Mouse (Mus musculus): ENCODE results near the gene Noc4l. TPM values are rescaled to one million over a fixed set of nuclear protein-coding genes. Genes with fewer than 3 reads are reported as not detected.

Noc4l gene
- polyA plus RNA-seq, 1 experiment from 2014 or later, result 34.0 TPM

- H3K4me2 ChIP-seq, result no peak overlapping the region
- no peak for ATAC-seq (ENCODE audit: insufficient number of reproducible peaks, low FRiP score)
- no peaks in the 10 kb centered on the region for H3K9me3 ChIP-seq (replicated peaks)
- no peaks in the 10 kb centered on the region for H3K36me3 ChIP-seq
- H3K27me3 ChIP-seq (replicated peaks), result peaks cover 19% of the 10 kb centered on the region
- H3K4me1 ChIP-seq (replicated peaks), result no peaks in the 10 kb centered on the region
- 71% methylated on average over 3 of the region's 3 CpGs for WGBS
- no peak overlapping the region for H3K4me3 ChIP-seq
- no peak overlapping the region for H3K9ac ChIP-seq
- H3K27ac ChIP-seq (ENCODE audit: poor library complexity, severe bottlenecking), result no peak overlapping the region
Observed at GRCm38 (mm10) chr5:110609425-110609824, 43.8 kb downstream of the Noc4l start.

GRCm38 (mm10) chr5:110608941-110609340, 44.3 kb downstream of the Noc4l start:
- H3K4me1 ChIP-seq (replicated peaks), result no peaks in the 10 kb centered on the region
- no peak for ATAC-seq (ENCODE audit: insufficient number of reproducible peaks, low FRiP score)
- H3K9me3 ChIP-seq (replicated peaks), result no peaks in the 10 kb centered on the region
- no peaks in the 10 kb centered on the region for H3K36me3 ChIP-seq
- H3K27ac ChIP-seq (ENCODE audit: poor library complexity, severe bottlenecking), result no peak overlapping the region
- H3K27me3 ChIP-seq (replicated peaks), result peaks cover 19% of the 10 kb centered on the region
- no peak overlapping the region for H3K9ac ChIP-seq
- 68% methylated on average over 8 of the region's 8 CpGs for WGBS
- no peak overlapping the region for H3K4me2 ChIP-seq
- H3K4me3 ChIP-seq, result no peak overlapping the region

GRCm38 (mm10) chr5:110608336-110608735, 44.9 kb downstream of the Noc4l start:
- H3K9ac ChIP-seq, result no peak overlapping the region
- H3K27me3 ChIP-seq (replicated peaks), result peaks cover 19% of the 10 kb centered on the region
- no peak overlapping the region for H3K4me2 ChIP-seq
- no peaks in the 10 kb centered on the region for H3K36me3 ChIP-seq
- H3K4me1 ChIP-seq (replicated peaks), result no peaks in the 10 kb centered on the region
- H3K4me3 ChIP-seq, result no peak overlapping the region
- 62% methylated on average over 6 of the region's 6 CpGs for WGBS
- no peak overlapping the region for H3K27ac ChIP-seq (ENCODE audit: poor library complexity, severe bottlenecking)
- no peaks in the 10 kb centered on the region for H3K9me3 ChIP-seq (replicated peaks)
- no peak for ATAC-seq (ENCODE audit: insufficient number of reproducible peaks, low FRiP score)

DNA sequence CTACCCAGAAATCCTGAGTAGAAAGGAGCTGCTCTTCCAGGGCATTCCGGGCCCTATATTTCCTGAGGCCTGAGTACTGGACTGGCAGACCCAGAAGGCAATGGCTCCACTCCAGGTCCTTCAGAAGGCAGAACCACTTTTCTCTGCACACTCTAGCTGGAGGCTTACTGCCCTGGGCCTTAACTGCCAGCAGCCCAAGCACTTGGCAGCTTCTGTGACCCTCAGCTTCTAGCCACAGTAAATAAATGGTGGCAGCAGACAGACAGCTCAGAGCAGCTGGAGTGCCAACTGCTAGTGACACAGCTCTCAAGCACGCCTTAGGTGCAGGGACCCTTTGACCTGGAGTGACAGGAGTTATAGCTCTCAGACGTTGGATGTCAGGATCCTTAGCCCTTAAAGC, 45.5 kb downstream of the Noc4l start:
- Histone ChIP-seq H3K9me3 (replicated peaks) (no peaks in the 10 kb centered on the region), H3K9ac (no peak overlapping the region), H3K36me3 (no peaks in the 10 kb centered on the region), H3K4me2 (no peak overlapping the region), H3K27ac (ENCODE audit: poor library complexity, severe bottlenecking) (no peak overlapping the region), H3K4me1 (replicated peaks) (no peaks in the 10 kb centered on the region), H3K4me3 (no peak overlapping the region), H3K27me3 (replicated peaks) (peaks cover 22% of the 10 kb centered on the region)
- WGBS, result 71% methylated on average over 3 of the region's 3 CpGs
- ATAC-seq (ENCODE audit: insufficient number of reproducible peaks, low FRiP score), result no peak

GRCm38 (mm10) chr5:110605531-110606221, 47.5 kb downstream of the Noc4l start:
- Histone ChIP-seq H3K27ac (ENCODE audit: poor library complexity, severe bottlenecking) (no peak overlapping the region), H3K9ac (no peak overlapping the region), H3K4me3 (no peak overlapping the region), H3K27me3 (replicated peaks) (peaks cover 31% of the 10 kb centered on the region), H3K9me3 (replicated peaks) (no peaks in the 10 kb centered on the region), H3K4me2 (no peak overlapping the region), H3K4me1 (replicated peaks) (no peaks in the 10 kb centered on the region), H3K36me3 (no peaks in the 10 kb centered on the region)
- ATAC-seq (ENCODE audit: insufficient number of reproducible peaks, low FRiP score), result no peak
- WGBS, result 46% methylated on average over 5 of the region's 5 CpGs

DNA sequence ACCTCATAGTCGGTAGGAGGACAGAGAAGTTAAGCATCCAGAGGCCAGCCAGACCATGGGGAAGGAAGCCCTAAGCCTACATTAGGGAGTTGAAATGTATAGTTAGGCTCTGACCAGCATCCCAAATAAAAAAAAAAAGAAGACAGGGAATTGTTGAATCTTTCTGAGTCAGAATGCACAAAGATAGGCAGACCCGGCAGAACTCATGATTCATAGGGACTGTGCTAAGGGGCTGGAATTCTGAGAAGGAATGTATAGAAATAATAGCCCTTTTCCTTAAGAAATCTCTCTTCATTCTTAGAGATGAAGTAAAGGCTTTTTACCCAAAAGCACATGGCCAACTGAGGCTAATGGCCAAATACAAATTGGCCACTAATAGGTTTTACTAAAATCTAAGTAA, 48.9 kb downstream of the Noc4l start:
- Histone ChIP-seq H3K4me3 (no peak overlapping the region), H3K27ac (ENCODE audit: poor library complexity, severe bottlenecking) (no peak overlapping the region), H3K27me3 (replicated peaks) (peaks cover 24% of the 10 kb centered on the region), H3K36me3 (no peaks in the 10 kb centered on the region), H3K9me3 (replicated peaks) (no peaks in the 10 kb centered on the region), H3K4me1 (replicated peaks) (no peaks in the 10 kb centered on the region), H3K4me2 (no peak overlapping the region), H3K9ac (no peak overlapping the region)
- 72% methylated on average over 2 of the region's 2 CpGs for WGBS
- no peak for ATAC-seq (ENCODE audit: insufficient number of reproducible peaks, low FRiP score)

GRCm38 (mm10) chr5:110603016-110603685, 50.1 kb downstream of the Noc4l start:
- Histone ChIP-seq H3K4me3 (no peak overlapping the region), H3K4me1 (replicated peaks) (no peaks in the 10 kb centered on the region), H3K27ac (ENCODE audit: poor library complexity, severe bottlenecking) (no peak overlapping the region), H3K9ac (no peak overlapping the region), H3K9me3 (replicated peaks) (no peaks in the 10 kb centered on the region), H3K27me3 (replicated peaks) (peaks cover 28% of the 10 kb centered on the region), H3K4me2 (no peak overlapping the region), H3K36me3 (no peaks in the 10 kb centered on the region)
- no peak; the same call in 1 of the 2 replicates for ATAC-seq (ENCODE audit: insufficient number of reproducible peaks, low FRiP score)
- 74% methylated on average over 7 of the region's 7 CpGs for WGBS

Small RNA genes within 50 kb of the gene (microRNA-seq; reads per million reads assigned to microRNA genes)
- gene Mir7026, result not detected

Other genes with a start within 250 kb of the Noc4l start
- gene Fbrsl1, start 204.9 kb downstream of the Noc4l start, polyA plus RNA-seq (2016; fragmentation: Nextera tagmentation; extraction: Ambion mirVana), result 14.4 and 14.8 TPM in 2 replicates
- not detected in 2 replicates for gene Galnt9, start 109.1 kb downstream of the Noc4l start, polyA plus RNA-seq (2016; fragmentation: Nextera tagmentation; extraction: Ambion mirVana)
- gene Ddx51, start within 50 bp of the Noc4l start, polyA plus RNA-seq (2016; fragmentation: Nextera tagmentation; extraction: Ambion mirVana), result 20.6 and 24.1 TPM in 2 replicates
- gene Ep400, start 117.3 kb upstream of the Noc4l start, polyA plus RNA-seq (2016; fragmentation: Nextera tagmentation; extraction: Ambion mirVana), result 32.1 and 32.7 TPM in 2 replicates
- gene Pus1, start 127.2 kb upstream of the Noc4l start, polyA plus RNA-seq (2016; fragmentation: Nextera tagmentation; extraction: Ambion mirVana), result 33.8 and 37.8 TPM in 2 replicates
- gene Ulk1, start 156.7 kb upstream of the Noc4l start, polyA plus RNA-seq (2016; fragmentation: Nextera tagmentation; extraction: Ambion mirVana), result 17.4 TPM in 2 replicates
- 32.3 and 33.4 TPM in 2 replicates for gene Hscb, start 186.4 kb upstream of the Noc4l start, polyA plus RNA-seq (2016; fragmentation: Nextera tagmentation; extraction: Ambion mirVana)
- gene Chek2, start 186.6 kb upstream of the Noc4l start, polyA plus RNA-seq (2016; fragmentation: Nextera tagmentation; extraction: Ambion mirVana), result 18.4 and 19.4 TPM in 2 replicates
- 10.3 and 12.1 TPM in 2 replicates for gene Ttc28, start 226.4 kb upstream of the Noc4l start, polyA plus RNA-seq (2016; fragmentation: Nextera tagmentation; extraction: Ambion mirVana)